Mouse (Mus musculus) MN1 (cell line): ENCODE measurements at regions not wholly inside any gene's neighbourhood (a gene's known extent, or its start where the extent isn't known, plus 50 kb on each side); places are given as distances from the start of the nearest gene placed in this dataset.
A peak's percentile ranks its signal among the peaks of the same experiment; 100 is the strongest.

Source experiments
- DNase-seq: peaks from one replicate; pipeline ENCODE4 v3.0.0-alpha.2; 2016; ENCODE audit warnings: low spot score

DNA sequence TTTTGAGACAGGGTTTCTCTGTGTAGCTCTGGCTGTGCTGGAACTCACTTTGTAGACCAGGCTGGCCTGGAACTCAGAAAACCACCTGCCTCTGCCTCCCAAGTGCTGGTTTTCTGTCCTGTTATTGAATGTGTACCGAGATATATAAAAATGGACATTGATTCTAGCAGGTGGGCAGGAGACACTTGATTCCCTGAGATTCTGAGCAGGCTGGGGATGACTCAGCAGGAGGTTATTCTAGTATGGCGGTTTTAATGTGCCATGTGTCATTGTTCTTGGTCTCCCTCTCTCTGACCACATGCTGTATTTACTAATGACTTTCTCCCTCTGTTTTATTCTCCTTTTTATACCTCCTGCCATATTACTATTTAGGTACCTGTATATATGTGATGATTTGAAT is 517.2 kb upstream of the Pkn2 start:
- no peak for DNase-seq

DNA sequence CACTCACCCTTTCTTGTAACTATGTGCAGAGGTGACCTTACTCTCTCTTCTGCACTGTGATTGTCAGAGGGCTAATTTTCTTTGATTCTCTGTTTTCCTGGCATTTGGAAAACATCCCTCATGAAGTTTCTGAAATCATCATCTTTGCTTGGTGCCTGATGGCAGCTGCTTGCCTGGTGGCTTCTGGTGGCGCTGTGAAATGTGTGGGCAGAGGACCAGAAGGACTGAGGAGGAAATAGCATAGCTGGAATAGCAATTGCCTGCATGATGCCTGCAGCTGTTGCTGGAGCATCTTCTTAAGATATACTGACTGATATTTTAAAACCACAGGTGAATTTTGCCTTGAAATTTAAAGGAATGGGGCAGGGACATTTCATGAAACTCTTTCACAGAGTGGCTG is 502.6 kb upstream of the Pkn2 start:
- DNase-seq, result no peak

DNA sequence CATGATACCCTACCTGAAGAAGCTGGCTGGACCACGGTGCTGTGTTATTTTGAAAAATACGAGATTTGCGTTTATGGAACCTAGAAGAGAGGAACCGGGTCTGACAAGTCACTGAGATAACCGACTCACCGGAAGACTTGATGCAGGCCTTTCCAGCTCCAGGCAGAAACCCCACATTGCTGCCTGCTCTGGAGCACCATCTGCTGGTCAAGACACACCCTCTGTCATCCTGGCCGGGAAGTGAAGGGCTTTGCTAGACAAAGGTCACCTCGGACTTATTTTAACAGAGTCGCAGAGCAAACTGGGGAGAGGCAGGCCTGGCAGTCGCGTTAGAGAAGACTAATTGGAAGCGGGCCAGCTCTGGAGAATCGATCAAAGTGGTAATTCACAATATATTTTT is 497.4 kb upstream of the Pkn2 start:
- peak; percentile 9 for DNase-seq

DNA sequence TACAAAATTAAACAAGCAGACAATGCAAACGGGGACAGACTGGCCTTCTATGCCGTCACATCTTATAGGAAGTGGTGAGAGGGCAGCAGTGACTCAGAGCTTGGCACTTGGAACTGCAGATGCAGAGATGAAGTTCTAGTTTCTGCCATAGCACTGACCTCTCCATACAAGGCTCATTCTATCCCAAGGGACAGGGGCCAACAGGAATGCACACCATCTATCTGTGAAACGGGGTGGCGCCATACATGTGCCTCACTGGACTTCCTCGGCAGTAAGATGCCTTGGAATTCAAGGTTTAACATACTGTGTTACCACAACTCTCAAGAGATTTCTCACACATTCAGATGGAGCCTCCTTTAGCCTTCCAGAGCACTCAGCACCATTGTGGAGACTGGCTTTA is 495.6 kb upstream of the Pkn2 start:
- DNase-seq, result no peak

DNA sequence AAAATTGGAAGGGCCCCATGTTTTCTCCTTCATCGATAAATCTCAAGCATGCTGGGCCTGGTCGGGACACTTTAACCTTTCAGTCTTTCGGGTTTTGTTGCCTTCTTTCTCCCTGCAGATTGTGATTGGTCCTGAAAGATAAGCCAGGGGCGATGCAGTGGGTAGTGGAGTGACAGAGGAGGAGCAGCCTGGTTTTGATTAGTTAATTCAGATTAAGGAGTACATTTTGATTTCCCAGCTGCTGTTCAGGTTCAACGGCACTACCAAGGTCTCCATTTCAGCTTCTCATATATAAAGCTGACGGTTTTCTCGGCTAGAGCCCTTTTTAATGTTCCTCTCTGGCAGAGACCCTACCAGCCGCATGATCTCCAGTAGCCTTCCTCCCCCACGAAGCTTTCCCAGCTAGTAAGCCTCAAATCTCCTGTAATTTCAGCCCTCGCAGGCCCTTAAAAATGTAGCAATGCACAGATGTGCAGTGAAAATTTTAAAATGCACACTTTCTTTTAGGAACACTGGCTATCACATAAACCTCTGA is 493.8 kb upstream of the Pkn2 start:
- DNase-seq, result no peak

DNA sequence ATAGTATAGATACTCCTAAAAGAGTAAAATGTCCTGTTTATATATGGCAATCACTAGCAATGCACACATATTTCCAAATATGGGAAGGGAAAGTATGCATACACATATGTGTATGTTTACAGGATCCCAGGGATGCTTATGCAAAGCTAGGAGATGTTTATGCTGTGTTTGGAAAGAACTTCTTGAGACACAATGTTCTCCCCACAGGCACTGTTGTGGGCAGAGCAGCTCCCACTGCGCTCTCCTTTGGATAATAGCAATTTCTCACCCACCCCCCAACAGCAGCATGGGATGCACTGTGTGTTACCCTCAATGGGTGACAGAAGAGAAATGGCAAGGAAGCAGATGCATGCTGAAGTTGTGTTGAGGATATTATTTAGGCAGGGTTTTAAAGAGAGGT is 491.7 kb upstream of the Pkn2 start:
- no peak for DNase-seq

DNA sequence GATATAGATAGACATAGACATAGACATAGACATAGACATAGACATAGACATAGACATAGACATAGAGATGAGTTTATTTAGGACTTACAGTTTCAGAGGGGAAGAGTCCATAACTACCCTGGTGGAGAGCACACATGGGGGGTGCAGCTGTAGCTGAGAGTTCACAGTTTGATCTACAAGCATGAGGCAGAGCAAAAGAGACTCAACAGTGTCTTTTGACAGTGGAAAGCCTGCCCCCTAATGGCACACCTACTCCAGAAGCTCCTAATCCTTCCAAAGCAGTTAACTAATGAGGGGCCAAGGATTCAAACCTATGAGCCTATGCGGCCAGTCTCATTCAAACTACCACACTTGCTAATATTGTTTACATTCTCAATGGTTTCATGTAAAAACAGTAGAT is 487.2 kb upstream of the Pkn2 start:
- no peak for DNase-seq

DNA sequence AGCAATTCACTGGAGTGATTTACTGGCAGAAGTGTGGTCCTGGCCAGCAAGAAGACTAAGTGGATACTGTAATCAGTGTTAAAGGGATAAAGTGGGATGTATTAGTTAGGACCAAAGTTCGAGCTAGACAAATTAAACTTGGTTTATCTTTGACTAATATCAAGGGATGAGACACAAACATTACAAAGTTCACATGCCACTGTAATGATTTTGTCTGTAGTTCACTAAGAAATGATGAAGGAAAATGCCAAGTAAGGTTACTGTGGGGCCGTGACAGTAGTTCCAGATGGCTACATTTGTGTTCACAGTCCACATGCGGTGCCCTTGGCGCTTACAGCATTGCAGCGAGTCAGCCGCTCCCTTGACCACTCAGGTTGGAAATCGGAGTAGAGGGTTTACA is 458.2 kb upstream of the Pkn2 start:
- no peak for DNase-seq

DNA sequence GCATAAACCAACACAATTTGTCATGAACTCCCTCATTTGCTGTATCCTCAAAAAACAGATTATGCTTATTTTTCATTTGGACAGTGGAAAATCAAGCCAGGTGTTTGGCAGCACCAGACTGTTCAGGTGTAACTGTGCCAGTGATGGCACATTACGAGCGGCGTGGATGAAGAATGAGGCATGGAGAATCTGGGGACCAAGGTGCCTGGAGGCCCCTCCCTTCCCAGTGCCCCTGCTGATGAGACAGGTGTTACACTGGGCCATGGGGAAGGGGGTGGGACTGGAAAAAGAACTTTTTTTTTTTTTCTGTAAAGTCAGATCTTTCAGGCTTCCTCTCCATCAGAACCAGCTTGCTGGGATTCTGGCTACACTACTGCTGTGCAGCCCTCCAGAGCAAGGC is 451.5 kb upstream of the Pkn2 start:
- no peak for DNase-seq

DNA sequence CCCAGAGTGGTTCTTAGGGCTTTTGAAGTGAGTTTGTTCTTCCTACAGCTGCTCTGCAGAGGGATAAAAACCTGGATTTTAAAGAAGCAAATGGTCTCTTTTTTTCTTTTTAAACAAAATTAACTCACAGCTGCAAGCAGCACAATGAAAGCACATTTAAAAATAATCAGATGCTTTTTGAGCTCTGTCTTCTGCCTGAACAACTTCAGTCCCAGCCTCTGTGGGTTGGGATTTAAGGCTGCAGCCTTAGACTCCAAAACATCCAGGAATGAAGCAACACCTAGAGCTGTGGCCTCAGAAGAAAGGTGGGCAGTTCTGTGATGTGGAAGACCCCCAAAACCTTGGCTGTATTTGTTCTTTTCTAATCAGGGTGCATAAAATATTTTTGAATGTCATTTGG is 446.7 kb upstream of the Pkn2 start:
- no peak for DNase-seq

DNA sequence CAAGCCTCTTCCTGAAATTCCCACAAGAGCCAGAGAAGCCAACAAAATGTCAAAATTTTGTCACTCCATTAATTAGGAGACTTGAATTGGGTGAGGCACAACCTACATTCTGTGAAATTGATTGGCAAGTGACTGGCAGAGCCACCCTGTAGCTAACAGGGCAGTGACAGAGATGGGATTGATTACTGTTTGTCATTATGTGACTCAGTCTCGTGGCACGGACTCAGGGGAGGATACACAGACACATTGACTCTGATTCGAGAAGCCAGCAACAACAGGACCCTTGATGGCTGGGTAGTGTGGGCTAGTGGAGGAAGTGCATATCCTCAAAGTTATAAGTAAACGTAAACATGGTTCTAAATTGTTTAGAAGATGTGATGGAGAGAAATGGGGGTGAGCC is 445.8 kb upstream of the Pkn2 start:
- DNase-seq, result no peak

DNA sequence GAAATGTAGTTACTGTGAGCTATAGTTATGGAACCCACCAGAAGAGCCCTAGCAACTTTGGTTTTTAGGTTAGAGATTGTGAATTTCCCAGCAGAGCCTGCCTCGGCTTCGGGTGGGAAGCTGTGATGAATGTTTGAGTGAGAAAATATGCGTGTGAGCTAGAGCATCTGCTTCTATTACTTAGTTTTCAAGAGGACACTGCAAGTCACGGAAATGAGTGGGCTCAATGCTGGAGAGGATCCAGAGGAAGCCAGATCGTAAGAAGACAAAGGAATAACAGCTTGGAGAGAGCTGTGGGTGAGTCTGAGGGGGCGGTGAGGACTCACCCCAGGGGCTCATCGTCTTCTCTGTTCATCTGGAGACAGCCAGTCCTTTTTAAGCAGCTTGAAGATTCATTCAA is 434.7 kb upstream of the Pkn2 start:
- no peak for DNase-seq

DNA sequence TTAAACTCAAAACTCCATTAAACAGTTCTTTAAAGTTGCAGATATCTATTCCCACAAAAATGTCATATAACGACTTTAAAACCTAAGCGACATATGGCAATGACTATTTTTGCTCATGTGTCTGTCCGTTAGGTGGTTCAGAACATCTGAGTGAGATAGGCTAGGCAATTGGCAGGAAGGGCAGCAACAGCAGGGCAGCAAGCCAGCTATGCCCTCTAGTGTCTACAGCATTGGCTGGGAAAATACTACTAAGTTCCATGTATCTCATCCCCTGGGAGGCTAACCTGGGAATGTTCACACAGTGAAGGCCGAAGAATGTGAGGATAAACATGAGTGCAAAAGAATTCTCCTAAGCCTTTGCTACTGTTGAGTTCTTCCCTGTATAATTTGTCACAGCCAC is 410.0 kb upstream of the Pkn2 start:
- DNase-seq, result no peak

DNA sequence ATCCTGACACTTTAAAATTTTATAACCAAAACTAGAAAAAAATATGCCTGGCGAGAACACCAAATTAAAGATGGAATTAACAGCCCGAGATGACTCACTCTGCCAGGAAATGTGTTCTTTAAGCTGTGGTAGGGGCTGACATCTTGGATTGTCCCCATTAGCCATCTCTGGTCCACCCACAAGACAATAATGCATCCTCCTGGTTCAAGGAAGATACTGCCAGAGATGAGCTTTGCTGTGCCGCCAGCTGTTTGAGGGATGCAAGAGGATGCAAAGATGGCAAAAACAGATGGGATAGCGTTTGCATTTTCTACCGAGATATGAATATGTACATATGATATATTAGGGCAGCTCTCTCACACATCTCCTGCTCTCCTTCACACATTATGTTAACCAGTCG is 382.3 kb upstream of the Pkn2 start:
- DNase-seq, result no peak

DNA sequence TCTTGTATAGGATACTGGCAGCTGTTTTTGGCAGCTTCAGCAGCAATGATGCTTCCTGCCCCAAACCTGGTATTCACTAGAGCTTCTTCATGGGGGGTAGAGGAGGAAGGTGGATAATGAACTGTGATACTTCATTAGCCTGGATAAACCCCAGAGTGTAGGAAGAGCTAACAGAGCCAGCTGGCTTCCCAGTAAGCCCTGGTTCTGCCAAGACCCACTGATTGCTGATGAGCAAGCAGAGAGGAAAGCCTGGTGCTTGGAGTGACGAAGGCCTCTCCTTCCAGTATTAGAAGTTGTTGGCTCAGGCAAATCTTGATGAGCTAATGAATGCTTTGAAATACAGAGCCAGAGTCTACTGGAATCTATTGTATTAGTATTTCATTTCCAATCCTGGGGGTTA is 370.8 kb upstream of the Pkn2 start:
- no peak for DNase-seq

DNA sequence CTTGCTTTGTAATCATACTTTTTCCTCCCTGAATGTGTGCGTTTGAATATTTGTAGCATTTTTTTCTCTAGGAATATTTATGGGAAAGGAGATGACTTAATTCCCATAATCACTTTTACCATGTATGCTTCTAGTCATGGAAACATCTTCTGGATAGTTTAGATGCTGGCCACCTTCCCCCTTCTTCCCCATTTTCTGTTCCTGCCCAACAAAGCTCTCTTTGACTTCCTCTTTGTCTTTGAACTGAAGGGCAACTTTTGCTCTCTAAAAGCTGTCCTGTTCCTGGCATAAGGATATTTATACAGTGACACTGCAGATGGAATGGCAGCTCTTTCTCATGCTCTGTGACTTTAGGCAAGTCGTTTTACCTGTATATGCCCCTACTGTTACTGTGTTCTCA is 370.2 kb upstream of the Pkn2 start:
- DNase-seq, result no peak

DNA sequence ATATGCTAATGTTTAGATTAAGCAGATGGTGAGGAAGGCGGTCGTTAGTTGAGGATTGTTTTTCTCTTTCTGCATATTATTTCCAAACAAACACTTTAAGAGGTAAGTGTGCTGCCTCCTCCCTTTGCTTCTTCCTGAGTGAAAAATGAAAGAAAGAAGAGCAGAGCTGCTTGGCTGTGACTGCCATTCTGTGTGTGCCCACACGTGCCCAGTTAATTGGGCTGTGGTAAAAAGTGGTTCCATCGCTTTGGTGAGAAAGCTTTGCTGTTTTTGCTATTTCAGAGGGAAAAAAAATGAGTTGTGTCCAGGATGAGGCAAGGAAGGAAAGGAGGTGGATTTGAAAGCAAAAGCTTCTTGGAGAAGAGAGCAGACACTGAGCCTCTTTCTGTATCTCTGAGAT is 360.9 kb upstream of the Pkn2 start:
- DNase-seq, result no peak

DNA sequence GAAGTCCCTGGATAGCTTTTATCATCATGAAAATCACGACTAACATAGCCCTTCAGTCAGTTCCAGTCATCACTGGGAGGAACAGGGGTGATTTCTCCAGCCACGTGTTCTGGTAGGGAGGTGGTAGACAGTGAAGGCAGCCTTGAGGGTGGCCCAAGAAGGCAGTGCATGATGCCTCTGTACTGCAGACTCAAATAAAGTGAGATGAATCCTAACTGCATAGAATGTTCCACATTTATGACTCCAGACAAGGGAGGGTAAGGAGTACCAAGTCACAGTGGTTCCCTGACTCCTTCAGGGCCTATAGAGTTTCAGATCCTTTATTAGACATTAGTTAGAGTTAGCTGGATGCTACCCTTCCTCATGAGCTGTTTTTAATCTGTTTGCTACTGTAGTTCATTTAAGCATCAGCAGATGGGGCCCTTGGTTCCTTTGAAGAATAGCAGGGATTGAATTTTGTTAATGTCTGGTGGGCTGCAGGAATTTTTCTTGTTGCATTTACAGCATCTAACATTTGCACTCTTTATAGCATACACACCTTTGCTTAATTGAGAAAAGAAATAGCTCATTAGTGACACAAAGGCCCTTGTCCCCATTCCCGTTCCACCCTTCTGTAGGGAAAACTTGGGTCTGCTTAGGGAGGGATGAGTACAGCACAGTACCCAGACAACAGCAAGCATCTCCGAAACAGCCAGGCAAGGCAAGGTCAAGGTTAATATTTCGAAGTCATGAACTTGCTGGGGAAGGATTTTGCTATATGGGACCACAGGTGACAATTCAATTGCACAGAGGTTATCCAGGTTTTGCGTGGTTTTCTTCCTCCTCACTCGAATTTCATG is 359.0 kb upstream of the Pkn2 start:
- no peak for DNase-seq

DNA sequence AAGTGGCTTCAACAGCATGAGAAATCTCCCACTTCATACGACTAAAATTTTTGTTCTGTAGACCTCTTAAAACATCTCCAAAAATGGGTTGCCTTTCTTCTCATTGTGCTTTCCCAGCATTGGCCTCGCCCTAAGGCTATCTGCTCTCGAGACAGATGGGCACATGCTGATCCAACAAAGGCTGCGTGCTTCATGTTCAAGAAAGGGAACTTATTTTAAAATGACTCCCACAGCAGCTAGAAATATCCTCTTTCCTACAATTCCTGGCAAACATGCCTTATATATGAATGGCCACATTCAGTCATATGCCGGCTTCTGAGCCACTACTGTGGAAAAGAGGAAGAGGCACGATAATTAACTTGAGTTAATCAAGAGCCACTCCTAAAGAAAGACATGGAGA is 356.7 kb upstream of the Pkn2 start:
- DNase-seq, result no peak

DNA sequence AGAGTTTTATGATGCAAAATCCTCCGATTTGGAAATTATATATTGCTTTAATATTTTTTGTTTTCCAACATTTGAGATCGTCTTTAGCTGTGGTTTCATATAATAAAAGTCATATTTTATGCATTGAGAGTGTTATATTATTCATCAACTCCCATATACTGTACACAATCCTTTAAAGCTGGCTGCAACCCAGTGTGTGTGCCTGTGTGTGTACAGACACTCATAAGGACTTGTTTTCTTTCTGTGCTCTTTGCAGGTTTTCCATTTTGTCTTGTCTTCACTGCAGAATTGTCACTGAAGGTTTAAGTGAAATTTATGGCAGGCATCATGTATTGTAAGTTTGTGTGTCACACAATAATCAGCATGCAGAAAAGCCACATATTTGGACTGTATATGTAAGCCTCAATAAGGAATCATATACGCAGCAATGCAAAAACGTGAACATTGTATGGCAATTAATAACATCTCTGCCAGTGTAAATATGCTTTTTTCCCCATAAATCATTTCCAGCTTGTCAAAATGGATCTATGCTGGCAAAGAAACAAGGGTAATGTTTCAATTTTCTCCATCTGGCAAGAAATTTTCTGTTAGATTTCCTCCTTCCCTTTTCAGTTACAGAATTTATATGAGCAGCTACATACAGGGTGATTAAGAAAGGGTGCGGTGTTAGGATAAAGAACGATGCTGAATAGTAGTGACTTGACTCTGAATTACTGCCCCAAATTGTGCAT is 342.4 kb upstream of the Pkn2 start:
- no peak for DNase-seq

DNA sequence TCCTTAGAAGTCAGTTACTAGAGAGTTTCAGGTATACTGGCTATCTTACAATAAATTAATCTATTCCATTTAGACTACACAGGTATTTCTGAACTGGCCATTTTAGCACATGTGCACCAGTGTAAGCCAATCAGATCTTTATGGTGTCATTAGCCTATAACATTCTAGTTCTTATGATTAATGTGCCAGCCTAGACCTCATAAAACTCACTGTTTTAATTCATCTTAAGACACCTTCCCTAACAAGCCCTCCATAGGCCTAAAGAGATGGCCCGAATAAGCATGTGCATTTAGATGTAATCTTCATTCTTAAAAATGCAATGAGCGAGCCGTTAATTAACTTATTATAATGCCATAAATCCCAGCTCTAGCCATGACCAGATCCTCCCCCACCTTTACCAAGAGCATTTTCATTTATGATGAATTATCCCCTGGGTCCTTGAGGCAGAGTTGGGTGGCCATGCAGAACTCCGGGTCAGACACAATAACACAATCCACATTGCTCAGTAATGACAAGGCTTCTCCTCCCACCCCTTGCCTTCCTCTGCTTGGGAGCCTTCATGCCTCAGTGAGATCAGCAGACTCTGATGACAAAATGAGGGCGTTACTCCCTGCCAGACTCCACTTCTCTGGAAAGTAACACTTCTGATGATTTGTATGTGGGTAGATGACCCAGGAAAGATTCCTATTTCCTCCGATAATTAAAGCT is 311.6 kb upstream of the Pkn2 start:
- no peak for DNase-seq

DNA sequence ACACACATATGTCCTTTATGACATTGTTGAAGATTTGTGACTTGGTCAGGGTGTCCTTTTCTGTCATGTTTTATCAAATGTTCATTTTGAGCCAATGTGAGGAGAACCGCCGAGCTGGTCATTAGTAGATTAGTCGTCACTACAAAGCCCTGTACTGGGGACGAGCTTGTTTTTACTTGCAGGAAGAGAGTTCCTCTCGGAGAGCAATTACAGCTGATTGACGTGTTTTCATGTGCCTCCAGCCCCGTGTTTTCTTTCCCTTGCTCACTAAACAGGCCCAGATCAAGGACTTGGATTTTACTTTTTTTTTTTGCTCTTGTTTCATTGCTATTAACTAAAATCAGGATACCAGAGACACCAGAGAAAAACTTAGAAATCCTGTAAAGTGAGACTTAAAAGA is 307.1 kb upstream of the Pkn2 start:
- no peak for DNase-seq

DNA sequence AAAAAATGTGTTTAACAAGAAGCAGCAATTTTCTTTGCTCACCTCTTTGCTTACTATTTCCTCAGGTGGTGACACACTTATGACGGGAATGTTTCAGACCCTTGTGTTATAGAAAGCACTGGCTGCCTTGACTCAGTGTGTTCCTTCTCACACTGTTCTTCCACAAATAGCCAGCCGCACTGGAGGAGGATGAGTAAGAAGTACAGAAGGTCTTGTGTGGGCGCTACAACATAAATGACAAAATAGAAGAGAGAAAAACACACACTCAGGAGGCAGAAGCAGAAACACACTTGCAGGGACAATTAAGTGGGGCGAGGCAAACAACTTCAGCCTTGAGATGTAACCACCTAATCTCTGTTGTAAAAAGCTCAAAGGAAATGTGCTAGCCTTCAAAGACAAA is 292.2 kb upstream of the Pkn2 start:
- no peak for DNase-seq
